Mouse (Mus musculus) retina, adult 2 months (tissue): ENCODE measurements around the gene Ino80b.

Source experiments
- DNase-seq: peaks from one replicate; pipeline ENCODE4 v3.0.0-alpha.2; 2012; ENCODE audit warnings: low read depth, low spot score

The Ino80b gene

DNA sequence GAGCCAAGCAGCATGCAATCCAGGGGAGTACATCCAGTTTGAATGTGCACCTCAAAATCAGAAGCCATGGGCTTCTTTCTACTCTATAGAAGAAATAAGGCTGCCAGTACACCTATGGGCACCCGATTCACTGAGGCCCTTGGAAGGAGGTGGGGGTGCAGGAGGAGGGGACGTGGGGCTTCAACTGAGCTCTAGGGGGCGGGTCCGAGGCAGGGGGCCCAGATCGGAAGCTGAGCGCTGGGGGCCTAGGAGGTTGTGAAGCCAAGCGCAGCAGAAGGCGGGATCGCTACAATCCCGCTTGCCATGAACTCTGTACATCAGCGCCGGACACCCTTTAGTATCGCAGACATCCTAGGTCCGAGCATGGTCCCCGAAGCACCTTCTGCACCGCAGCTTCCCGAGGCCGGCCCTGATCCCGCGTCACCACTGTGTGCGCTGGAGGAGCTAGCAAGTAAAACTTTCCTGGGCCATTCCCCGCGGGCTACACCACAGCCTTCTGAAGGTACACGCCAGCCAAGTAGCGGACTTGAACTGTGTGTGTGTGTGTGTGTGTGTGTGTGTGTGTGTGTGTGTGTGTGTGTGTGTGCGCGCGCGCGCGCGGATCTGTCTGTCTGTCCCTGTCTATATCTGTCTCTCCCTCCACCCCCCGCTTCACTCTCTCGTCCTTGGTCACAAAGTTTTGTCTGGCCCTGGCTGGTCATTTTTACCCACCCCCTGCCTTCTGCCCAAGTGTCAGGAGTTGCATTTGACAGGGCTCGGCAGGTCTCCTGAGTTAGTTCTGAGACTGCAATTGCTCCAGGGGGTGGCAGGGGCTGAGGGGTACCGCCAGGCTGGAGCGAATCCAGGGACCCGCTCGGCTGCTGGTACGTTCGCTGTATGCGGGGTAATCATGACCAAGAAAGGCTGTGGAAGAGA is 38.9 kb downstream of the Ino80b start, which contains the start of gene Lbx2:
TSS of gene Lbx2 (plus strand) at position 247 of the 915 bp plus-strand sequence.
- no peak for DNase-seq

DNA sequence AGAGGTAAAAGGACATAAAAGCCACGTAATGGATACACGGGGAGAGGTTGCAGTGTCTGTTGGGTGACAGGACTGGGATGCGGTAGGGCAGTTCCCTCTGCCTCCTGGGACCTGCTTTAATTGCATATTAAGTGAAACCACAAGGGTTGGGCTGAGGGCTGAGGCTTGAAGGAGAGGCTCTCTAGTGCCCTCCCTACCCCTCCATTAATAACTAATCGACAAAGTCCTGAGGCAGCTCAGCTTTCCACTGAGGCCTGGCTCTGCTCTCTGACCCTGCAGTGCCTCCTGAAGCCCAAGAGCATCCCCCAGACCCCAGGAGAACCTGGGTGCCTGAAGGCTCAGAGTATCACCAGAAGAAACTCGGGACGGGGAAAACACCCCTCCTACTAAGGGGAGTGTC is 40.8 kb downstream of the Ino80b start:
- DNase-seq: no peak

DNA sequence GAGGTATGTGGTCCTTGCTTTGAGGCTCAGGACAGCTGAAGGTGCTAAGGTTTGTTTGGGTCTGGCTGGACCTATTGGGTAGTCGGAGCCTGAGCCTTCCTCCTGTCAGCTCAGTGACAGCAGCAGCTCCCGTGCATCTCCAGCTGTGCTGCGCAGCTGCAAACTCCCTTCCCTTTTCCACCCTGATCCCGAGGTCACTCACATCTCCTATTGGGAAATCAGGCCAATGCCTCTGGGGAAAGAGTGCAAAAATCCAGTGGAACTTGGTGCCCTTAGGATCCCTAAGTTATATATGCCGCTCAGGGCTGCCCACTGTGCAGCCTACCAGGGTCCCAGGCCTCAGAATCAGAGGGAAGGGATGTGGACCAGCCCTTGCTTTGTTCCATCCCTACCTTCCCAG is 41.7 kb downstream of the Ino80b start:
- DNase-seq: no peak

DNA sequence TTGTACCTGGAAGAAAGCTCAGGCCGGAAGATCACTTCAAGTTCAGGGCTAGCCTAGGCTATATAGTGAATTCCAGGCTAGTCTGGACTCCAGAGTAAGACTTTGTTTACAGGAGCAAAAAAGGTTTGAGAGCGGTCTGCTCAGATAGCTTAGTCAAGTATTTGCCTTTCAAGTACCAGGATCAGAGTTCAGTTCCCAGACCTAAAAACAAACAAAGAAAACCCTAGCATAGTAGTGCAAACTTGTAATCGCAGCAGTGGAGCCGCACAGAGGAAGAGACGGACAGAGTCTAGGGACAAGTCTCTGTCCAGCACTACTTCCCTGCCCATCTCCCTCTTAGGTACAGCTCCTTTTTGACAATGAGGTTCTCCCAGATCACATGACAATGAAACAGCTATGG is 45.0 kb downstream of the Ino80b start:
- DNase-seq: no peak

DNA sequence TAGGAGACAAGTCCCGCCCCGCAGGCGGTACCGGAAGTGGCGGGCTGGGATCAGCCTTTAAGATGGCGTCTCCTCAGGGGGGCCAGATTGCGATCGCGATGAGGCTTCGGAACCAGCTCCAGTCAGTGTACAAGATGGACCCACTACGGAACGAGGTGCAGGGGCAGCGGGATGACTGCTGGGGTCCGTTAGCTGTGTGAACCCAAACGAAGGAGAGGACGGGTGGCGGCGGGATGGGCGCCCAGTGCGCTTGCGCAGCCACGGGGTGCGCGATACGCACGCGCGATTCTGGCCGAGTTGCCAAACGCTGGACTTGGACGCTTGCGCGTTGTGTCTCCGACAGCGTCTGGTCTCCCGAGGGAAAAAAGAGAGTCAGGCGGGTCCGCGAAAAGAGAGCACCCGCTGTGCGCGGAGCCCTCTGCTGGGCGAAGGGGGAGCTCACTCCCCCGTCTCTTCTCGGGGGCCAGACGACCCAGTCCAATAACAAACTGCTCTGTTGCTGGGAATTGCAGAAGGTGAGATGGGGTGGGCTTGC is 46.8 kb downstream of the Ino80b start:
- DNase-seq: peak; percentile 98

DNA sequence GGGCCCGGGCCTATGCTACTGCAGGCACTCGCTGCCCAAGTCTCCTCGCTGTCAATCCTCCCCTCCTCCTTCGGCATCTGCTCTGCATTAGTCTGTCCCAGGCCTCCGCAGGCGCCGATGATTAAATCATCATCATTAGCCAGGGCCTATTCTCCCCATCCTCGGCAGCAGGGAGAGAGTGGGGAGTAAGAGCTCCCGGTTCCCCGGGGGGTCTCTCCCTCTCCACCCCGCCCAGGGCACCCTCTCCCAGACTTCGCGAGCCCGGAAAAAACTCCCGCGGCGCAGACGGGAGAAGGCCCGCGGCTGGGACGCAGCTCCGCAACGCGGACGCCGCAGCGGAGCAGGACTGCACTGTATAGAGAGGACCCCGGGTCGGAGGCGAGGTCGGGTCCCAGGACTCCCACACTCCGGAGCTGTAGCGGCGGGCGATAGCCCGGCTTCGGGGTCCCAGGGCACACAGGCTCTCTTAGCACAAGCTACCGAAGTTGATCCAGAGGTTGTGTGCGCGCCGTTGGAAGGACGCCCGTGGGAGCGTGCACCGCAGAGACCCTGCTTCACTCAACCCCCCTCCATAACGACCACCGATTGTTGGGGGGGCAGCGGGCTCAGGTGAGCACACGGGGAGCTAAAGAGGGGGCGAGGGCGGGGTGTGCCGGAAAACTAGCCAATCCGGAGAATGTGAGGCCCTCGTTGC is 47.5 kb downstream of the Ino80b start, which contains the start of gene Pcgf1:
TSS of gene Pcgf1 (plus strand) at position 240 of the 694 bp plus-strand sequence.
- no peak for DNase-seq

DNA sequence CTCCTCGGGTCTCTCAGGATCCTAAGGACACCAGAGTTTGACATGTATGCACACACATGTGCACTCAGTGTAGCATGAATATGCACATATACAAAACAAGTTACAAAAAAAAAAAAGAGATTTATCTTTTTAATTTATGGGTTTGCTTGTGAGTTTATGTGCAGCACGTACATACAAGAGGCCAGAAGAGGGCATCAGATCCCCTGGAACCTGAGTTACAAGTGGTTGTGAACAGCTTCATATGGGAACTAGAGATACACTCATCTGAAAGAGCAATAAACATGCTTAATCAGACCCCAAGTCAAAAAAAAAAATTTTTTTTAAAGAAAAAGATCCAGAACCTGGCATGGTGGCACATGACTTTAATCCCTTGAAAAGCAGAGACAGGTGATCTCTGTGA is 50.3 kb downstream of the Ino80b start:
- DNase-seq: no peak
